Mouse (Mus musculus) spleen, postnatal 36 days (tissue): ENCODE results near the gene Gm10203.

Source experiments
- DNase-seq, 2 experiments: peaks; one replicate each; pipeline ENCODE4 v3.0.0; 2022; ENCODE audit warnings: low spot score in 2 of 2, mixed read lengths in 1 of 2

The Gm10203 gene

GRCm38 (mm10) chr6:149179064-149179463 lies 49.1 kb downstream of the Gm10203 start:
- DNase-seq, result no peak
